ENCODE assay signal across 7 mouse cellular contexts in genomic region chr9:63145249-63146125, GRCm38 (mm10). TPM values are rescaled to one million over a fixed set of nuclear protein-coding genes. Genes with fewer than 3 reads are reported as not detected.
DNase-seq lines count a peak whose midpoint lies in the region; ATAC-seq lines count a peak whose summit lies in the region.

No protein-coding gene starts in this region.

- no peaks in the 10 kb centered on the region for H3K36me3 ChIP-seq in heart, embryonic 16.5 days (ENCODE audit: control insufficient read depth, insufficient read depth)

- H3K4me3 ChIP-seq in heart, embryonic 16.5 days (ENCODE audit: low read length): peak overlapping the region; percentile 50

- H3K27me3 ChIP-seq in heart, embryonic 16.5 days (ENCODE audit: control insufficient read depth, insufficient read depth, low read length): peaks cover 98% of the 10 kb centered on the region

- H3K4me2 ChIP-seq in heart, embryonic 16.5 days (ENCODE audit: low read depth, low read length): peak overlapping the region; percentile 61

- DNase-seq in thymus, postnatal 0 days (ENCODE audit: low spot score): peak; percentile 5
- DNase-seq in thymus, postnatal 25 days: no peak
- peak; percentile 30 for DNase-seq in mesoderm, embryonic 11.5 days (ENCODE audit: low read depth, low spot score)
- no peak for DNase-seq in right cerebral cortex, postnatal 36 days (ENCODE audit: low spot score in 2 of 2)
- DNase-seq in c-Kit-positive CD71-positive TER-119-positive erythroid progenitor cells, embryonic 14.5 days (ENCODE audit: low spot score): no peak
- DNase-seq in right cerebral cortex, postnatal 14 days: no peak

- H3K9me3 ChIP-seq in heart, embryonic 16.5 days (replicated peaks; ENCODE audit: control insufficient read depth, low read length): no peaks in the 10 kb centered on the region

- 1% methylated on average over 72 of the region's 73 CpGs for WGBS in heart, embryonic 16.5 days

- H3K9ac ChIP-seq in heart, embryonic 16.5 days (ENCODE audit: low read length): no peak overlapping the region

- H3K27ac ChIP-seq in heart, embryonic 16.5 days (ENCODE audit: low read length): no peak overlapping the region

- H3K4me1 ChIP-seq in heart, embryonic 16.5 days (ENCODE audit: control insufficient read depth, insufficient read depth, low read length): peaks cover 34% of the 10 kb centered on the region

- no peak for ATAC-seq in heart, embryonic 16.5 days (replicated peaks; ENCODE audit: extremely low read depth, insufficient read depth, low FRiP score)

RNA-seq across cellular contexts. Expression of gene Skor1, which starts 3.3 kb away (rescaled TPM):
- polyA plus RNA-seq in thymus, postnatal 0 days (2015; fragmentation: Nextera tagmentation; extraction: Ambion mirVana): 0.10 TPM in 1 of 2 replicates, not detected in the other
- not detected in 2 replicates for polyA plus RNA-seq in heart, embryonic 16.5 days (2015; fragmentation: Nextera tagmentation; extraction: Ambion mirVana)

Comparison
In these comparisons a context has a peak if more than half of its experiments do, and no peak if none do; other contexts are left out.
1. DNase-seq: peak in thymus, postnatal 0 days (single experiment) and mesoderm, embryonic 11.5 days (single experiment); none in thymus, postnatal 25 days (single experiment), right cerebral cortex, postnatal 36 days (0 of 2), c-Kit-positive CD71-positive TER-119-positive erythroid progenitor cells, embryonic 14.5 days (single experiment) and right cerebral cortex, postnatal 14 days (single experiment).